Mouse (Mus musculus) stomach, embryonic 15.5 days (tissue): ENCODE results near the gene Cd248. TPM values are rescaled to one million over a fixed set of nuclear protein-coding genes. Genes with fewer than 3 reads are reported as not detected.
A peak's percentile ranks its signal among the peaks of the same experiment; 100 is the strongest.

Experiments
- ATAC-seq: fragments of 200-750 bp; cut with Nextera tagmentation; 2 replicates; pipeline ENCODE4 v1.8.0; 2017; ENCODE audit warnings: low read depth, moderate number of reproducible peaks, moderate TSS enrichment; ENCODE audit not compliant: insufficient read depth, low FRiP score
- H3K27ac ChIP-seq: fragments of 300-500 bp; sonication (generic); 2 replicates; pipeline ENCODE4 v1.5.1; 2015; ENCODE audit warnings: mild to moderate bottlenecking, inconsistent platforms
- H3K27me3 ChIP-seq: fragments of 300-500 bp; sonication (generic); replicated peaks from 2 replicates; pipeline ENCODE4 v1.6.1; 2015; ENCODE audit warnings: inconsistent platforms
- H3K36me3 ChIP-seq: fragments of 300-500 bp; sonication (generic); 2 replicates; pipeline ENCODE4 v1.6.1; 2015; ENCODE audit warnings: inconsistent platforms
- H3K4me1 ChIP-seq: fragments of 300-500 bp; sonication (generic); 2 replicates; pipeline ENCODE4 v1.6.1; 2015; ENCODE audit warnings: inconsistent platforms
- H3K4me2 ChIP-seq: fragments of 300-500 bp; sonication (generic); 2 replicates; pipeline ENCODE4 v1.6.1; 2015; ENCODE audit warnings: mild to moderate bottlenecking, inconsistent platforms
- H3K4me3 ChIP-seq: fragments of 300-500 bp; sonication (generic); replicated peaks from 2 replicates; pipeline ENCODE4 v1.5.1; 2015; ENCODE audit warnings: inconsistent platforms
- H3K9ac ChIP-seq: fragments of 300-500 bp; sonication (generic); 2 replicates; pipeline ENCODE4 v1.6.1; 2015; ENCODE audit warnings: inconsistent platforms
- H3K9me3 ChIP-seq: fragments of 300-500 bp; sonication (generic); 2 replicates; pipeline ENCODE4 v1.6.1; 2016; ENCODE audit warnings: inconsistent platforms
- WGBS: fragments of 180-500 bp; shearing (Covaris S2); methylation state at CpG from one replicate; pipeline ENCODE4 v1.1.7; 2015; 5-methylcytosine and 5-hydroxymethylcytosine counted together
- polyA plus RNA-seq: library from polyadenylated mRNA; unstranded; fragments of >200 nt; fragmentation: Nextera tagmentation; extraction: Ambion mirVana; gene quantifications from 2 replicates; pipeline ENCODE4 v1.2.1, GENCODE M21; 2015

The Cd248 gene
- polyA plus RNA-seq, 1 experiment from 2014 or later: 58.4 TPM

GRCm38 (mm10) chr19:5069486-5069885, 1.6 kb downstream of the Cd248 start:
- Histone ChIP-seq H3K27me3 (peaks cover 5% of the 10 kb centered on the region; the same call in 1 of the 2 replicates), H3K9me3 (no peaks in the 10 kb centered on the region), H3K4me2 (peak overlapping the region; percentile 79), H3K4me1 (peaks cover 53% of the 10 kb centered on the region), H3K27ac (0 out of 2 replicates have a peak overlapping the region, but pooled peaks have one; percentile 92), H3K4me3 (peak overlapping the region; percentile 58), H3K9ac (0 out of 2 replicates have a peak overlapping the region, but pooled peaks have one; percentile 2), H3K36me3 (no peaks in the 10 kb centered on the region)
- WGBS: 74% methylated on average over 5 of the region's 5 CpGs
- ATAC-seq: no peak

DNA sequence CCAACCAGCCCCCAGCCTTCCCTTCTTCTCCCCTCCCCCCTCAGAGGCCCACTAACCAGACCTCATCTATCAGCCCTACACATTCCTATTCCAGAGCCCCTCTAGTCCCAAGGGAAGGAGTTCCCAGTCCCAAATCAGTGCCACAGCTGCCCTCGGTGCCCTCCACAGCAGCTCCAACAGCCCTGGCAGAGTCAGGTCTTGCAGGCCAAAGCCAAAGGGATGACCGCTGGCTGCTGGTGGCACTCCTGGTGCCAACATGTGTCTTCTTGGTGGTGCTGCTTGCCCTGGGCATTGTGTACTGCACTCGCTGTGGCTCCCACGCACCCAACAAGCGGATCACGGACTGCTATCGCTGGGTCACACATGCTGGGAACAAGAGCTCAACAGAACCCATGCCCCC, 2.1 kb downstream of the Cd248 start:
- peak overlapping the region; percentile 2; the same call in 1 of the 2 replicates for H3K9ac ChIP-seq
- no peak for ATAC-seq
- H3K9me3 ChIP-seq: no peaks in the 10 kb centered on the region
- H3K27me3 ChIP-seq: peaks cover 5% of the 10 kb centered on the region; the same call in 1 of the 2 replicates
- H3K36me3 ChIP-seq: no peaks in the 10 kb centered on the region
- WGBS: 71% methylated on average over 7 of the region's 7 CpGs
- peak overlapping the region; percentile 79 for H3K4me2 ChIP-seq
- H3K4me1 ChIP-seq: peaks cover 53% of the 10 kb centered on the region
- H3K27ac ChIP-seq: peak overlapping the region; percentile 92; the same call in 1 of the 2 replicates
- H3K4me3 ChIP-seq: peak overlapping the region; percentile 58

DNA sequence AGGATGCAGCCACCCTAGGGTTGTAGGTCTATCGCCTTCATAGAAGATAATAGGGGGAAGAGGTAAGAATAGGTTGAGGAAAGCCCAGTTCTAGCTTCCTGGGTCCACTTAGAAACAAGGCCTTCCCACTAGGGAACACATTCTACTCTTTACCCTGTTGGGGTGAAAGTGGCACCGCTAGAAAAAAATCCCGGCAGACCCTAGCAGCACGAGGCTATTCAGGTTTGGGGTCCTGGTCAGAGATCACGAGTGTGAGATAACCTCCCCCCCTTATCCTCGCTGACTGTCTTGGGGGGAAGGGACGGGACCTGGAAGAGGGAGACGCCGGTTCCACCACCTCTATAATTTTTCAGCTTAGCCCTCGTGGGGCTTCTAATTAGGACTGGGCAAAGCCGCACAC, 3.2 kb downstream of the Cd248 start:
- Histone ChIP-seq H3K27me3 (peaks cover 5% of the 10 kb centered on the region; the same call in 1 of the 2 replicates), H3K27ac (peak overlapping the region; percentile 92), H3K9ac (peak overlapping the region; percentile 29; the same call in 1 of the 2 replicates), H3K9me3 (no peaks in the 10 kb centered on the region), H3K36me3 (no peaks in the 10 kb centered on the region), H3K4me3 (peak overlapping the region; percentile 58), H3K4me1 (peaks cover 46% of the 10 kb centered on the region), H3K4me2 (peak overlapping the region; percentile 79)
- 8% methylated on average over 11 of the region's 11 CpGs for WGBS
- ATAC-seq: no peak

DNA sequence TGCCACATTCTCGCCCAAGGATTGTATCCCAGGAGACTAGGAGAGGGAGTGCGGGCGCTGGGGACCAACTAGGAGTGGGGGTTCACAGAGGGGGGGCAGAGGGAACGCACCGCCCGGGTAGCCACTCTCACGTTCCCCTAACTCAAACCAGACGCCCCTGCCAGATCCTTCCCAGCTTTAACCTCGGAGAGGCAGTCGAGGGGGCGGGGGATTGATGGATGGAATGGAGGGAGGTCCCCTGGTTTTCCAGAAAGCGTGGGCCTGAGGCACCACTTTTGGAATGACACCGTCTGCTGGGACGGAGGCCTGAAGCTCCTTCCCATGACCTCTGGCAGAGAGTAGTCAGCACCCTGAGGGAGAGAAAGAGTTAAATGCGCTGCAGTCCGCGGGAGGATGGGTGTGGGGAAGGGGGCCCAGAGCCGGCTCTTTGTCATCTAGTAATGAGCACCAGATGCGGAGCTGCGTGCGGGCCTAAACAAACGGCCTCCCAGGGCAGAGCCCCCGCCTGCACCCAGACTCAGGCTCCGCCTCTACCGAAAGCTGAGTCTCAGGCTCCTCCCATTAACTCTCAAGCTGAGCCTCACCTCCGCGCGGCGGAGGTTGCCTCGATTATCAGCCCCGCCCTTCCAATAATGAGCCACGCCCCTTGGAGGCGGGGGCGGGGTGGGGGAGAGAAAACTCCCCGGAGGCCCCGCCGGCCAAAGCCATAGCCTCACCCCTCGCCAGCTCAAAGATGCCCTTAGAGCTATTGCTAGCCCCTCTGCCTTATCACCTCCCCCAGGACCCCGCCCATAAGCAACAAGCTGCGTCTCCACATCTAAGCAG, 3.9 kb downstream of the Cd248 start:
- H3K4me1 ChIP-seq: peaks cover 46% of the 10 kb centered on the region
- H3K9me3 ChIP-seq: no peaks in the 10 kb centered on the region
- H3K4me2 ChIP-seq: peak overlapping the region; percentile 79
- H3K4me3 ChIP-seq: peak overlapping the region; percentile 58
- no peaks in the 10 kb centered on the region for H3K36me3 ChIP-seq
- H3K27me3 ChIP-seq: peaks cover 5% of the 10 kb centered on the region; the same call in 1 of the 2 replicates
- peak overlapping the region; percentile 92 for H3K27ac ChIP-seq
- peak; percentile 83 for ATAC-seq
- under 1% methylated on average over 40 of the region's 40 CpGs for WGBS
- H3K9ac ChIP-seq: peak overlapping the region; percentile 29; the same call in 1 of the 2 replicates

GRCm38 (mm10) chr19:5072389-5073019, 4.6 kb downstream of the Cd248 start:
- peak overlapping the region; percentile 58 for H3K4me3 ChIP-seq
- H3K4me1 ChIP-seq: peaks cover 39% of the 10 kb centered on the region
- 3% methylated on average over 20 of the region's 20 CpGs for WGBS
- H3K9me3 ChIP-seq: no peaks in the 10 kb centered on the region
- H3K27ac ChIP-seq: peak overlapping the region; percentile 92
- peak overlapping the region; percentile 79 for H3K4me2 ChIP-seq
- H3K27me3 ChIP-seq: peaks cover 5% of the 10 kb centered on the region; the same call in 1 of the 2 replicates
- H3K36me3 ChIP-seq: no peaks in the 10 kb centered on the region
- H3K9ac ChIP-seq: 0 out of 2 replicates have a peak overlapping the region, but pooled peaks have one; percentile 16
- ATAC-seq: peak; percentile 4; the same call in 1 of the 2 replicates

GRCm38 (mm10) chr19:5073028-5073427, 5.2 kb downstream of the Cd248 start:
- Histone ChIP-seq H3K4me1 (peaks cover 38% of the 10 kb centered on the region), H3K4me2 (peak overlapping the region; percentile 79), H3K9ac (no peak overlapping the region), H3K9me3 (no peaks in the 10 kb centered on the region), H3K36me3 (no peaks in the 10 kb centered on the region), H3K27me3 (peaks cover 5% of the 10 kb centered on the region; the same call in 1 of the 2 replicates), H3K4me3 (peak overlapping the region; percentile 58), H3K27ac (peak overlapping the region; percentile 92; the same call in 1 of the 2 replicates)
- under 1% methylated on average over 15 of the region's 15 CpGs for WGBS
- ATAC-seq: no peak

DNA sequence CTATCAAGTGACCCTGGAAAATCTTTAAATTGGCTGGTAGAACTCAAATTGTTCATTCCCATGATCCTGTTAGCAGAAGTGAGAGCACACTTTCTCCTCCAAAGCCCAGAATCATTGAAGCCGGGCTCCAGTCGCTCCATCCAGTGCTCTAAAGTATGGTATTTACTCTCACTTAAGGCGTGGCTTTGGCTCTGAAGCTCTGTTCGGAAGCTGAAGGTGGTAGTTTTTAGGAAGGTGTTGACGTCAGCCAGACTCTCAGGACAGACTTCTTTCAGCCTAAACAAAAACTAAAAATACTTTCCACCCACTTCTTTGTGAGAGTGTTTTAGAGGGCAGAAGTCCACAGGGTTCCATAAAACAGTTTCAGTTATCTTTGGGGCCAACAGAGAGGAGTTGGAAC, 5.6 kb downstream of the Cd248 start:
- WGBS: 25% methylated on average over 5 of the region's 5 CpGs
- H3K9ac ChIP-seq: no peak overlapping the region
- no peak overlapping the region; the same call in 1 of the 2 replicates for H3K4me3 ChIP-seq
- no peaks in the 10 kb centered on the region for H3K36me3 ChIP-seq
- H3K9me3 ChIP-seq: no peaks in the 10 kb centered on the region
- no peak for ATAC-seq
- H3K4me2 ChIP-seq: peak overlapping the region; percentile 79; the same call in 1 of the 2 replicates
- peaks cover 5% of the 10 kb centered on the region; the same call in 1 of the 2 replicates for H3K27me3 ChIP-seq
- peaks cover 35% of the 10 kb centered on the region for H3K4me1 ChIP-seq
- H3K27ac ChIP-seq: no peak overlapping the region

DNA sequence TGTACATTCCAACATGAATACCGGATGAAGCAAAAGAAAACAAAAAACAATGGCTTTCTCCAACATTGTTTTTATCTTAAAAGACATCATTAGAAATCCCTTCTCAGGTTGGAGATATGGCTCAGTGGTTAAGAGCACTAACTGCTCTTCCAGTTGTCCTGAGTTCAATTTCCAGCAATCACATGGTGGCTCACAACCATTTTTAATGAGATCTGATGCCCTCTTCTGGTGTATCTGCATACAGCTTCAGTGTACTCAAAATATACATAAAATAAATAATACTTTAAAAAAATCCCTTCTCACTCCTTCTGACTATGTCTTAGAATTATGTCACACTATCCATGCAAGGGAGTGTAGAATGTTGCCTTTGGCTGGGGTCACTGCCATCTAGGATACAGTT, 11.4 kb downstream of the Cd248 start:
- Histone ChIP-seq H3K36me3 (no peaks in the 10 kb centered on the region), H3K9me3 (no peaks in the 10 kb centered on the region), H3K4me3 (no peak overlapping the region), H3K27ac (no peak overlapping the region), H3K4me2 (no peak overlapping the region), H3K9ac (no peak overlapping the region), H3K4me1 (no peaks in the 10 kb centered on the region), H3K27me3 (peaks cover 41% of the 10 kb centered on the region)
- no peak for ATAC-seq
- 92% methylated on average over 1 of the region's 1 CpGs for WGBS

DNA sequence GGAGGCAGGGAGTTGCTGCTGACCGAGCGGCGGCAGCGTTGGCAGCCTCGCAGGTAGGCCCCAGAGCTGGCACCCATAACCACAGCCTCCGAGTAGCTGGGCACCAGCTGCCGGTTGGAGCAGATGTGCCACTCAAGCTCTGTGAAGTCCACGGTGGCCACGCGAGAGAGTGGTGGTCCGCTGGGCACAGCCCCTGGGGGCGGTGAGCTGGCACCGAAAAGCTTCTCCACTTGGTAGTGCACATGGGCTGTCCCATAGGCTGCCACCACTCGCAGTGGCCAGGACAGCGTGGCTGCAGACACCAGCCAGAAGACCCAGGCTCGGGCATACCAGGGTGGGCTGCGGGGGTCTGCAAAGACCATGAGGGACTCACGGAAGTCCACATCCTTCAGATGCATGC, 14.1 kb downstream of the Cd248 start:
- Histone ChIP-seq H3K27me3 (peaks cover 65% of the 10 kb centered on the region), H3K9ac (no peak overlapping the region), H3K27ac (no peak overlapping the region), H3K36me3 (no peaks in the 10 kb centered on the region), H3K4me3 (no peak overlapping the region), H3K4me2 (no peak overlapping the region), H3K4me1 (peaks cover 10% of the 10 kb centered on the region), H3K9me3 (no peaks in the 10 kb centered on the region)
- no peak for ATAC-seq
- WGBS: 59% methylated on average over 18 of the region's 18 CpGs

GRCm38 (mm10) chr19:5082596-5082995, 14.7 kb downstream of the Cd248 start:
- Histone ChIP-seq H3K36me3 (no peaks in the 10 kb centered on the region), H3K4me2 (no peak overlapping the region), H3K27me3 (peaks cover 65% of the 10 kb centered on the region), H3K9me3 (no peaks in the 10 kb centered on the region), H3K9ac (no peak overlapping the region), H3K27ac (no peak overlapping the region), H3K4me1 (peaks cover 14% of the 10 kb centered on the region), H3K4me3 (no peak overlapping the region)
- no peak for ATAC-seq
- WGBS: 66% methylated on average over 24 of the region's 24 CpGs

DNA sequence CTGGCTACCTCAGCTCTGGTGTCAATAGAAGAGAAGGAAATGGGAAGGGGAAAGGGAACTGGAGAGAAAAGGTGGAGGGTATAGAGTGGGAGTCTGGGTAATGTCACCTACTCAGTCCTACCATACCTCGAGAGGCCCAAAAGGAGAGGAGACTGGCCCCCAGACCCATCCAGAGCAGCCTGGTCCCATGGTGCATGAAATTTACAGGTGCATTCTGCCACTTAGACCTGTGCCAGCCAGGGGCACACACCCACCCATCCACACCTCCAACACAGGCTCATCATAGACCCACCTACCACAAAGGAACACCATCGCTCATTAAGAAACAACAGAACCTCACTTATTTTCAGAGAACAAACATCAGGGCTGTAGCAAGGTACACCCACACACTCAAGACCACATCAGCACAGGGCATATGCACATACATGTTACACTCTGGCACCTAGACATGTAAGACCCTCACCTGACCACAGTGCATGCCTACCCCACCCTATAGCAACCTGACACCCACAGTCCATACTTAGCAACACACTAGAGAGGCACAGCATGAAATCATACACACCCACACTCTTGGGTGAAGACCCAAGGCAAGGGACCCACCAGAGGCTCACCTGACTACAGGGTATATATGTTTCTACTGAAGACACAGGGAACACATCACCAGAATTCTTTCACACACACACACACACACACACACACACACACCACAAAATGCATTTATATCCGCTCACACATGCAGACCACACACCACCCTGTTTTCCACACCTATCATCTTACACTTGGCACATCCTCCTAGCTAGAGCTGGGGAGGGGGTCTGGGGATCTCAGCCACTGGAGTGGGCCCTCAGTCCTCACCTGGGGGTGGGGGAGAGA, 16.3 kb downstream of the Cd248 start:
- Histone ChIP-seq H3K27me3 (peaks cover 65% of the 10 kb centered on the region), H3K4me2 (peak overlapping the region; percentile 86; the same call in 1 of the 2 replicates), H3K9ac (no peak overlapping the region), H3K36me3 (no peaks in the 10 kb centered on the region), H3K4me1 (peaks cover 18% of the 10 kb centered on the region), H3K9me3 (no peaks in the 10 kb centered on the region), H3K4me3 (peak overlapping the region; percentile 51), H3K27ac (no peak overlapping the region)
- WGBS: 74% methylated on average over 3 of the region's 3 CpGs
- no peak for ATAC-seq
